Mouse (Mus musculus) embryonic fibroblast, embryonic 13.5 days (primary cell): ENCODE measurements around the gene Zfhx3. TPM values are rescaled to one million over a fixed set of nuclear protein-coding genes. Genes with fewer than 3 reads are reported as not detected.

ENCODE experiments used
- H3K27ac ChIP-seq: 2 replicates; pipeline ENCODE4 v1.5.1; 2012; ENCODE audit warnings: low read length, control low read depth, inconsistent platforms; ENCODE audit not compliant: insufficient read depth
- H3K4me1 ChIP-seq: 2 replicates; pipeline ENCODE4 v1.6.1; 2011; ENCODE audit warnings: low read length; ENCODE audit not compliant: control insufficient read depth, insufficient read depth
- H3K4me3 ChIP-seq: 2 replicates; pipeline ENCODE4 v1.5.1; 2011; ENCODE audit warnings: mild to moderate bottlenecking, control low read depth, low read length; ENCODE audit not compliant: insufficient read depth
- CTCF ChIP-seq: IDR thresholded peaks from 2 replicates; pipeline ENCODE4 v1.5.1; 2011; ENCODE audit warnings: mild to moderate bottlenecking, control low read depth, low read length, moderate library complexity, borderline replicate concordance; ENCODE audit not compliant: insufficient read depth
- POLR2A ChIP-seq: IDR thresholded peaks from 2 replicates; pipeline ENCODE4 v1.6.1; 2011; ENCODE audit warnings: low read depth, mild to moderate bottlenecking, control low read depth, low read length, moderate library complexity
- polyA plus RNA-seq: library from polyadenylated mRNA; stranded (reverse); fragments of >200 nt; gene quantifications from 2 replicates; pipeline ENCODE4 v1.2.4, GENCODE M21; 2011; ENCODE audit warnings: low read depth; ENCODE audit not compliant: missing spikeins, insufficient read length

Zfhx3 gene
- polyA plus RNA-seq, 1 experiment: 30.6 TPM

GRCm38 (mm10) chr8:108885450-108885849 is 943.0 kb downstream of the Zfhx3 start:
- H3K4me3 ChIP-seq: no peak overlapping the region
- TF ChIP-seq POLR2A: no peak
- no peak for TF ChIP-seq CTCF
- peak overlapping the region; percentile 10; the same call in 1 of the 2 replicates for H3K27ac ChIP-seq
- H3K4me1 ChIP-seq: peaks cover 3% of the 10 kb centered on the region

DNA sequence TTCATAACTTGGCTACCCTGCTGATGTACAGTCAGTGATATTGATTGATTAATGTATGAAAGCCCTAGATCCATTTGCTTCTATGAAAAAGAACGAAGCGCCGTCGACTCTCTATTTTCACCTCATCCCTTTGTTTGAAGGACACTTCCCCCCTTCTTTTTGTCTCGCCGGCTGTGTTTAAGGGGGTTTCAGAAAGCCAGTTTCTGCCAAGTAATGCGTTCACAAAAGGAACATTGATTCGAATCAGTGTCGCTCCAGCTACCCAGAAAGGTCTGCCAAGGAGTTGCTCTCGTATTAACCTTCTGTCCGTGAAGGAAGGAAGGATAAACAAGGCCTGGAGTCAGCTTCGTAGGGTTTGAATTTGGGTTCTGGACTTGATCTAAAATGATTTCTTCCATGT is 943.4 kb downstream of the Zfhx3 start:
- Histone ChIP-seq H3K4me1 (peaks cover 3% of the 10 kb centered on the region), H3K27ac (peak overlapping the region; percentile 79), H3K4me3 (no peak overlapping the region)
- TF ChIP-seq POLR2A (no peak), CTCF (no peak)

GRCm38 (mm10) chr8:108886599-108887255 is 944.3 kb downstream of the Zfhx3 start:
- peak; percentile 79 for TF ChIP-seq CTCF
- TF ChIP-seq POLR2A: no peak
- Histone ChIP-seq H3K4me1 (peaks cover 3% of the 10 kb centered on the region), H3K27ac (peak overlapping the region; percentile 79), H3K4me3 (no peak overlapping the region)

- Histone ChIP-seq H3K27ac (peak overlapping the region; percentile 79), H3K4me1 (peaks cover 3% of the 10 kb centered on the region), H3K4me3 (no peak overlapping the region)
- TF ChIP-seq POLR2A (no peak), CTCF (no peak)
These were observed 944.8 kb downstream of the Zfhx3 start for GRCm38 (mm10) chr8:108887256-108887615.

DNA sequence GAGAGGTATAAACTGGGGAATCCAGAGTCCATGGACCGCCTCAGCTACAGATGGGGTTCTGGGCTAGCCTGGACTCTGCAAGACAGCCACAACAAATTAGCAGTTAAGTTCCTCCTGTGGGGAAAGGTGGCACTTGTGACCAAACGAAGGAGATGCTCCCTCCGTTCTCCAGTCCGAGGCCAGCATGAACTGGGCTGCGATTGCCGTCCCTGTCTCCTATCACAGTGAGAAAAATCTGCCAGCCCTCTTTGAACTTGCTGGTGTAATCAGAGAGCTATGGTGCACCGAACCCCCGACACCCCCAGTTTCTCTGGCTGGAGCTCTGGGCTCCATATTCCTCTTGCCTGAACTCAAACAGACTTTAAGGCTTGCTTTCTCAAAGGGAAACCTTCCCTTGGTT is 945.4 kb downstream of the Zfhx3 start:
- TF ChIP-seq POLR2A: no peak
- Histone ChIP-seq H3K27ac (no peak overlapping the region), H3K4me1 (peaks cover 3% of the 10 kb centered on the region), H3K4me3 (no peak overlapping the region)

DNA sequence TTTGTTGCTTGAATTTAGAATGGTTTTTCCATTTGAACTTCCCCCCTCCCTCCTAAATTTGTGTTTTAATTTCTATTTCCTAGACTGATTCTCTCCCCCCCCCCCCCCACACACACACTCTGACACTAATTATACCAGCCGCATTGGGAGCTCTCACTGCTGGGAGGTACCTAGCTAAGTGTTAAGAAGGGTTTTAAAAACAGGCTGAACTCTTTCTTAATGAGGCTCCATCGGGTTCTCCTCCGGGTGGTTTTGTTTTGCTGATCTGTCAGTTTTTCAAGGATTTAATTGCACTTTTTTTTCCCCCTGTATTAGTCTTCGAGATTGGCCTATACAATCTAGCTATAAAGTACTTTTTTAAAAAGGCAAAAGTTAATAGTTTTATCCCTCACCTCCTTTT is 946.5 kb downstream of the Zfhx3 start:
- no peak for TF ChIP-seq CTCF
- TF ChIP-seq POLR2A: no peak
- H3K4me1 ChIP-seq: peaks cover 3% of the 10 kb centered on the region; the same call in 1 of the 2 replicates
- H3K27ac ChIP-seq: no peak overlapping the region
- H3K4me3 ChIP-seq: no peak overlapping the region

DNA sequence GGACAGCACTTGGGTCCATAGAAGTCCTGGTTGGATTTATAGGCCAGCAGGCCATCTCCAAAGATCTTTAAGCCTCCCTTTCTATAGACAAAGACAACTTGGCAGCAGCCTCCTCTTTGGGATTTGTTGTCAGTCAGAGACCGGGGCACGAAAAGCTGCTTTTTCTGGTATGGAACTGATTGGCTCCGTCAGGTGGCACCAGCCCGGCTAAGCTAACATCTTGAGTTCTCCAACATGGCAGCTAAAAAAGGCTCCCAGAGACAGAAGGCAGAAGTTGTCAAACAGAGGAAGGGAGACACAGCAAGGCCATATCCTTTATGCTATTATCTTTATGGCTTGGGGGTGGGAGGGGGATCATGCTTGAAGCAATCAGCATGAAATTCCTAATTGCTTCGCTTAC is 947.0 kb downstream of the Zfhx3 start:
- Histone ChIP-seq H3K27ac (no peak overlapping the region), H3K4me3 (no peak overlapping the region), H3K4me1 (peaks cover 3% of the 10 kb centered on the region; the same call in 1 of the 2 replicates)
- TF ChIP-seq CTCF (no peak), POLR2A (no peak)

DNA sequence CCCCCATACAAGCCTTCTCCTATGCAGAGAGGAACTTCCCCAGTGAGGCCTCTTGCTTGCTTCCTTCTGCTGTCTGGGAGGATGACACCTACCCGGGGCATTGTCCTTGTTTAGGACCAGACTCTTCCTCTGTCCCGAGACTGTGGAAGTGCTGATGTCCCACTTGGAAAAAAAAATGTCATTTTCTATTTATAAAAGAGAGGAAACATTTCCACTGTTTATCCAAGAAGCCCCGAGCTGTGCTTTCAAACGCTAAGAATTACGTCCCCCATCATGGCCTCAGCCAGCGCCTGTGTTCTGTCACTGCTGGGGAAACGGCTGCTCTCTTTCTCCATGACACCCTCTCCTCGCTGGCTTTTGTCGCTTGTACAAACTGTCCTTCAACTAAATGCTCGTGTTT is 951.8 kb downstream of the Zfhx3 start:
- TF ChIP-seq CTCF: no peak
- no peak for TF ChIP-seq POLR2A
- peaks cover 11% of the 10 kb centered on the region for H3K4me1 ChIP-seq
- no peak overlapping the region for H3K4me3 ChIP-seq
- H3K27ac ChIP-seq: peak overlapping the region; percentile 17; the same call in 1 of the 2 replicates

GRCm38 (mm10) chr8:108896468-108897346 is 954.3 kb downstream of the Zfhx3 start:
- no peak overlapping the region for H3K4me3 ChIP-seq
- H3K4me1 ChIP-seq: peaks cover 11% of the 10 kb centered on the region
- peak overlapping the region; percentile 99 for H3K27ac ChIP-seq
- TF ChIP-seq CTCF (no peak), POLR2A (no peak)

- Histone ChIP-seq H3K4me3 (no peak overlapping the region), H3K4me1 (peaks cover 11% of the 10 kb centered on the region), H3K27ac (peak overlapping the region; percentile 99)
- no peak for TF ChIP-seq CTCF
- no peak for TF ChIP-seq POLR2A
These were observed 955.1 kb downstream of the Zfhx3 start for GRCm38 (mm10) chr8:108897347-108898100.
